Mouse (Mus musculus): Measurements from ENCODE around the gene Eif4ebp2. TPM values are rescaled to one million over a fixed set of nuclear protein-coding genes. Genes with fewer than 3 reads are reported as not detected.

Eif4ebp2 gene
- polyA plus RNA-seq, 1 experiment, result 27.6 TPM

- TF ChIP-seq POLR2A (IDR thresholded peaks at IDR 0.05; ENCODE audit: extremely low read depth, insufficient read depth, low read length), result no peak
- TF ChIP-seq CTCF (IDR thresholded peaks at IDR 0.05; ENCODE audit: extremely low read depth, insufficient read depth, low read length), result no peak
- peaks cover 9% of the 10 kb centered on the region for H3K4me1 ChIP-seq (ENCODE audit: control insufficient read depth, insufficient read depth, low read length)
- H3K27ac ChIP-seq (ENCODE audit: insufficient read depth, low read length), result no peak overlapping the region
- H3K4me3 ChIP-seq (ENCODE audit: insufficient read depth, low read length), result no peak overlapping the region
Observed at GRCm38 (mm10) chr10:61445016-61445415, 7.4 kb downstream of the Eif4ebp2 start.

- no peak for TF ChIP-seq CTCF (IDR thresholded peaks at IDR 0.05; ENCODE audit: extremely low read depth, insufficient read depth, low read length)
- no peak for TF ChIP-seq POLR2A (IDR thresholded peaks at IDR 0.05; ENCODE audit: extremely low read depth, insufficient read depth, low read length)
- Histone ChIP-seq H3K27ac (ENCODE audit: insufficient read depth, low read length) (no peak overlapping the region), H3K4me3 (ENCODE audit: insufficient read depth, low read length) (no peak overlapping the region), H3K4me1 (ENCODE audit: control insufficient read depth, insufficient read depth, low read length) (peaks cover 6% of the 10 kb centered on the region)
Observed at GRCm38 (mm10) chr10:61443876-61444275, 8.6 kb downstream of the Eif4ebp2 start.

GRCm38 (mm10) chr10:61443456-61443855, 9.0 kb downstream of the Eif4ebp2 start:
- H3K4me1 ChIP-seq (ENCODE audit: control insufficient read depth, insufficient read depth, low read length), result peaks cover 6% of the 10 kb centered on the region
- H3K27ac ChIP-seq (ENCODE audit: insufficient read depth, low read length), result no peak overlapping the region
- TF ChIP-seq POLR2A (IDR thresholded peaks at IDR 0.05; ENCODE audit: extremely low read depth, insufficient read depth, low read length), result no peak
- no peak for TF ChIP-seq CTCF (IDR thresholded peaks at IDR 0.05; ENCODE audit: extremely low read depth, insufficient read depth, low read length)
- H3K4me3 ChIP-seq (ENCODE audit: insufficient read depth, low read length), result no peak overlapping the region

- Histone ChIP-seq H3K4me1 (ENCODE audit: control insufficient read depth, insufficient read depth, low read length) (peaks cover 3% of the 10 kb centered on the region), H3K27ac (ENCODE audit: insufficient read depth, low read length) (no peak overlapping the region), H3K4me3 (ENCODE audit: insufficient read depth, low read length) (no peak overlapping the region)
- no peak for TF ChIP-seq POLR2A (IDR thresholded peaks at IDR 0.05; ENCODE audit: extremely low read depth, insufficient read depth, low read length)
- TF ChIP-seq CTCF (IDR thresholded peaks at IDR 0.05; ENCODE audit: extremely low read depth, insufficient read depth, low read length), result no peak
Observed at GRCm38 (mm10) chr10:61440202-61440800, 12.2 kb downstream of the Eif4ebp2 start.

- TF ChIP-seq POLR2A (IDR thresholded peaks at IDR 0.05; ENCODE audit: extremely low read depth, insufficient read depth, low read length), result no peak
- TF ChIP-seq CTCF (IDR thresholded peaks at IDR 0.05; ENCODE audit: extremely low read depth, insufficient read depth, low read length), result no peak
- Histone ChIP-seq H3K27ac (ENCODE audit: insufficient read depth, low read length) (no peak overlapping the region), H3K4me1 (ENCODE audit: control insufficient read depth, insufficient read depth, low read length) (no peaks in the 10 kb centered on the region)
Observed at GRCm38 (mm10) chr10:61431375-61431774, 21.1 kb downstream of the Eif4ebp2 start.

GRCm38 (mm10) chr10:61429043-61429442, 23.4 kb downstream of the Eif4ebp2 start:
- TF ChIP-seq POLR2A (IDR thresholded peaks at IDR 0.05; ENCODE audit: extremely low read depth, insufficient read depth, low read length), result no peak
- TF ChIP-seq CTCF (IDR thresholded peaks at IDR 0.05; ENCODE audit: extremely low read depth, insufficient read depth, low read length), result no peak
- Histone ChIP-seq H3K4me1 (ENCODE audit: control insufficient read depth, insufficient read depth, low read length) (peaks cover 2% of the 10 kb centered on the region; the same call in 1 of the 2 replicates), H3K4me3 (ENCODE audit: insufficient read depth, low read length) (no peak overlapping the region), H3K27ac (ENCODE audit: insufficient read depth, low read length) (no peak overlapping the region)

More at GRCm38 (mm10) chr10:61431375-61431774, 21.1 kb downstream of the Eif4ebp2 start:
- H3K4me3 ChIP-seq (ENCODE audit: insufficient read depth, low read length), result no peak overlapping the region

GRCm38 (mm10) chr10:61428416-61428815, 24.0 kb downstream of the Eif4ebp2 start:
- no peak overlapping the region for H3K4me3 ChIP-seq (ENCODE audit: insufficient read depth, low read length)
- no peak for TF ChIP-seq CTCF (IDR thresholded peaks at IDR 0.05; ENCODE audit: extremely low read depth, insufficient read depth, low read length)
- TF ChIP-seq POLR2A (IDR thresholded peaks at IDR 0.05; ENCODE audit: extremely low read depth, insufficient read depth, low read length), result no peak
- H3K4me1 ChIP-seq (ENCODE audit: control insufficient read depth, insufficient read depth, low read length), result peaks cover 4% of the 10 kb centered on the region
- no peak overlapping the region for H3K27ac ChIP-seq (ENCODE audit: insufficient read depth, low read length)

- no peak for TF ChIP-seq POLR2A (IDR thresholded peaks at IDR 0.05; ENCODE audit: extremely low read depth, insufficient read depth, low read length)
- no peak for TF ChIP-seq CTCF (IDR thresholded peaks at IDR 0.05; ENCODE audit: extremely low read depth, insufficient read depth, low read length)
- H3K4me1 ChIP-seq (ENCODE audit: control insufficient read depth, insufficient read depth, low read length), result peaks cover 4% of the 10 kb centered on the region
- H3K27ac ChIP-seq (ENCODE audit: insufficient read depth, low read length), result no peak overlapping the region
- H3K4me3 ChIP-seq (ENCODE audit: insufficient read depth, low read length), result no peak overlapping the region
Observed at GRCm38 (mm10) chr10:61427951-61428350, 24.5 kb downstream of the Eif4ebp2 start.

GRCm38 (mm10) chr10:61426251-61426757, 26.2 kb downstream of the Eif4ebp2 start:
- Histone ChIP-seq H3K4me1 (ENCODE audit: control insufficient read depth, insufficient read depth, low read length) (peaks cover 4% of the 10 kb centered on the region), H3K4me3 (ENCODE audit: insufficient read depth, low read length) (no peak overlapping the region), H3K27ac (ENCODE audit: insufficient read depth, low read length) (no peak overlapping the region)
- no peak for TF ChIP-seq CTCF (IDR thresholded peaks at IDR 0.05; ENCODE audit: extremely low read depth, insufficient read depth, low read length)
- TF ChIP-seq POLR2A (IDR thresholded peaks at IDR 0.05; ENCODE audit: extremely low read depth, insufficient read depth, low read length), result no peak

- H3K4me3 ChIP-seq (ENCODE audit: insufficient read depth, low read length), result no peak overlapping the region
- H3K4me1 ChIP-seq (ENCODE audit: control insufficient read depth, insufficient read depth, low read length), result peaks cover 4% of the 10 kb centered on the region
- no peak overlapping the region for H3K27ac ChIP-seq (ENCODE audit: insufficient read depth, low read length)
- TF ChIP-seq POLR2A (IDR thresholded peaks at IDR 0.05; ENCODE audit: extremely low read depth, insufficient read depth, low read length) (no peak), CTCF (IDR thresholded peaks at IDR 0.05; ENCODE audit: extremely low read depth, insufficient read depth, low read length) (no peak)
Observed at GRCm38 (mm10) chr10:61425047-61425446, 27.4 kb downstream of the Eif4ebp2 start.
